Mouse (Mus musculus): ENCODE measurements around the gene Tm4sf5. TPM values are rescaled to one million over a fixed set of nuclear protein-coding genes. Genes with fewer than 3 reads are reported as not detected.
A peak's percentile ranks its signal among the peaks of the same experiment; 100 is the strongest.
"Not testable (repeated sequence)": the region's sequence is repeated elsewhere in the genome, so short reads cannot be mapped to it uniquely, and the experiment has no call there.

Tm4sf5 gene
- total RNA-seq, 1 experiment from 2014 or later = not detected

GRCm38 (mm10) chr11:70509753-70510564, 4.9 kb downstream of the Tm4sf5 start:
- peak; percentile 23 for DNase-seq

- no peak for DNase-seq
Measured at GRCm38 (mm10) chr11:70511242-70511641, 6.2 kb downstream of the Tm4sf5 start.

- DNase-seq = no peak
Measured at GRCm38 (mm10) chr11:70511825-70512224, 6.8 kb downstream of the Tm4sf5 start.

- DNase-seq = no peak
Measured at GRCm38 (mm10) chr11:70512709-70513342, 7.8 kb downstream of the Tm4sf5 start.

- no peak for DNase-seq
Measured at GRCm38 (mm10) chr11:70513520-70513919, 8.5 kb downstream of the Tm4sf5 start.

- DNase-seq = no peak
Measured at GRCm38 (mm10) chr11:70514288-70514687, 9.2 kb downstream of the Tm4sf5 start, which contains the start of gene Vmo1. TSS of gene Vmo1 (minus strand) at chr11:70514616.

GRCm38 (mm10) chr11:70516352-70516751, 11.3 kb downstream of the Tm4sf5 start:
- DNase-seq = no peak

- no peak for DNase-seq
Measured at GRCm38 (mm10) chr11:70518436-70518835, 13.4 kb downstream of the Tm4sf5 start.

GRCm38 (mm10) chr11:70518923-70519322, 13.9 kb downstream of the Tm4sf5 start, which contains the start of gene Gltpd2:
TSS of gene Gltpd2 (plus strand) at chr11:70519196.
- no peak for DNase-seq

- peak; percentile 43 for DNase-seq
Measured at GRCm38 (mm10) chr11:70520178-70520769, 15.2 kb downstream of the Tm4sf5 start.

GRCm38 (mm10) chr11:70523306-70523989, 18.4 kb downstream of the Tm4sf5 start:
- not testable (repeated sequence) for DNase-seq

GRCm38 (mm10) chr11:70524782-70525181, 19.7 kb downstream of the Tm4sf5 start:
- DNase-seq = no peak

- DNase-seq = peak; percentile 81
Measured at GRCm38 (mm10) chr11:70525184-70525678, 20.2 kb downstream of the Tm4sf5 start, which contains the start of gene Psmb6. TSS of gene Psmb6 (plus strand) at chr11:70525367.

GRCm38 (mm10) chr11:70525726-70526125, 20.7 kb downstream of the Tm4sf5 start:
- DNase-seq = no peak

GRCm38 (mm10) chr11:70526211-70526610, 21.2 kb downstream of the Tm4sf5 start:
- no peak for DNase-seq

- DNase-seq = no peak
Measured at GRCm38 (mm10) chr11:70528610-70529009, 23.6 kb downstream of the Tm4sf5 start.

- DNase-seq = not testable (repeated sequence)
Measured at GRCm38 (mm10) chr11:70531065-70531464, 26.0 kb downstream of the Tm4sf5 start.

GRCm38 (mm10) chr11:70532839-70533238, 27.8 kb downstream of the Tm4sf5 start, which contains the start of gene Gm40193:
TSS of gene Gm40193 (minus strand) at chr11:70532939.
- DNase-seq = no peak

- DNase-seq = no peak
Measured at GRCm38 (mm10) chr11:70539423-70539822, 34.4 kb downstream of the Tm4sf5 start.

GRCm38 (mm10) chr11:70539877-70540587, 35.0 kb downstream of the Tm4sf5 start, which contains the start of gene Pld2:
TSS of gene Pld2 (plus strand) at chr11:70540064.
- DNase-seq = peak; percentile 89

GRCm38 (mm10) chr11:70540928-70541327, 35.9 kb downstream of the Tm4sf5 start:
- DNase-seq = no peak

All from adrenal gland, postnatal 25 days (tissue).